Mouse (Mus musculus) C2C12 (cell line): ENCODE measurements at regions not wholly inside any gene's neighbourhood (a gene's known extent, or its start where the extent isn't known, plus 50 kb on each side); places are given as distances from the start of the nearest gene placed in this dataset.

Source experiments
- H3K27me3 ChIP-seq: one replicate; pipeline ENCODE4 v1.6.1; 2011; ENCODE audit not compliant: control insufficient read depth, insufficient read depth, insufficient read length
- H3K36me3 ChIP-seq: one replicate; pipeline ENCODE4 v1.6.1; 2011; ENCODE audit not compliant: control insufficient read depth, insufficient read depth
- H3K4me3 ChIP-seq: one replicate; pipeline ENCODE4 v1.5.1; 2011; ENCODE audit warnings: mild to moderate bottlenecking, control low read depth; ENCODE audit not compliant: poor library complexity, insufficient read depth, severe bottlenecking
- H3K79me2 ChIP-seq: one replicate; pipeline ENCODE4 v1.6.1; 2011; ENCODE audit not compliant: control insufficient read depth, insufficient read depth
- H3K79me3 ChIP-seq: one replicate; pipeline ENCODE4 v1.6.1; 2011; ENCODE audit warnings: low read depth, control low read depth
- H3ac ChIP-seq: one replicate; pipeline ENCODE3; 2011; ENCODE audit warnings: low read depth; ENCODE audit not compliant: control insufficient read depth, insufficient read length
- CEBPB ChIP-seq: IDR thresholded peaks from one replicate; pipeline ENCODE4 v1.6.1; 2011; ENCODE audit warnings: low read depth, mild to moderate bottlenecking, control low read depth, moderate library complexity
- CTCF ChIP-seq: IDR thresholded peaks from one replicate; pipeline ENCODE4 v1.5.1; 2011; ENCODE audit not compliant: control insufficient read depth, insufficient read depth, insufficient read length
- FOSL1 ChIP-seq: IDR thresholded peaks from one replicate; pipeline ENCODE4 v1.8.0; 2011; ENCODE audit warnings: mild to moderate bottlenecking, low read length; ENCODE audit not compliant: poor library complexity, insufficient read depth, severe bottlenecking
- MAX ChIP-seq: IDR thresholded peaks from one replicate; pipeline ENCODE4 v1.6.1; 2011; ENCODE audit warnings: mild to moderate bottlenecking, control low read depth
- MYOD1 ChIP-seq: IDR thresholded peaks from one replicate; pipeline ENCODE4 v1.6.1; 2011; ENCODE audit warnings: low read depth; ENCODE audit not compliant: control insufficient read depth, insufficient read length
- MYOG ChIP-seq: IDR thresholded peaks from one replicate; pipeline ENCODE4 v1.6.1; 2011; ENCODE audit not compliant: control insufficient read depth, insufficient read length; ENCODE audit errors: extremely low read depth
- USF1 ChIP-seq: IDR thresholded peaks from one replicate; pipeline ENCODE4 v1.6.1; 2011; ENCODE audit warnings: low read depth, mild to moderate bottlenecking, control low read depth, moderate library complexity

- Histone ChIP-seq H3K79me2 (no peaks in the 10 kb centered on the region), H3ac (no peak overlapping the region), H3K4me3 (no peak overlapping the region), H3K36me3 (no peaks in the 10 kb centered on the region), H3K27me3 (no peaks in the 10 kb centered on the region), H3K79me3 (no peaks in the 10 kb centered on the region)
- TF ChIP-seq CTCF (no peak), CEBPB (no peak), MYOD1 (no peak)
Measured at GRCm38 (mm10) chr10:99893999-99894398, 121.4 kb upstream of the Kitl start.

DNA sequence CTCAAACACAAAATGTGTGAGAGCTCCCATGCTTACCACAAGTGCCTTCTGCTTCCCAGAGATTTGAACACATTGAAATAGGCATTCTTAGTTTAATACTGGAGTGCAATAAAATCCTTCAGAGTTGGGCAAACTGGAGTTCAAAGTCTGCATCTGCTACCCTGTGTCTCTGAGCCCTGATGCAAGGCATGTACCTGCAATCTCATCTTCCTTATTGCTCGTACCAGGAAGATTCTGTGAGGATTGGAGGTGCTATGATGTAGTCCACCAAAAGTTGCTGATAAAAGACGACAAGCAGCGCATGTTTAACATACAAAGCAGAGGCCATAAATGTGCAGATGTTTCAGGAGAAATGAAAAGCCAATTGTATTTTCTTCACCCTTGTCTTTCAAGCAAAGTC, 123.5 kb upstream of the Kitl start:
- no peaks in the 10 kb centered on the region for H3K27me3 ChIP-seq
- no peak overlapping the region for H3K4me3 ChIP-seq
- H3K79me3 ChIP-seq, result no peaks in the 10 kb centered on the region
- H3K36me3 ChIP-seq, result no peaks in the 10 kb centered on the region
- TF ChIP-seq CEBPB (no peak), USF1 (no peak), CTCF (no peak), FOSL1 (no peak), MYOG (no peak), MAX (no peak), MYOD1 (no peak)
- no peaks in the 10 kb centered on the region for H3K79me2 ChIP-seq
- H3ac ChIP-seq, result no peak overlapping the region

GRCm38 (mm10) chr10:99881901-99882300, 122.4 kb upstream of the Csl start:
- TF ChIP-seq CEBPB (no peak), MYOG (no peak), MYOD1 (no peak), CTCF (no peak), MAX (no peak), USF1 (no peak), FOSL1 (no peak)

DNA sequence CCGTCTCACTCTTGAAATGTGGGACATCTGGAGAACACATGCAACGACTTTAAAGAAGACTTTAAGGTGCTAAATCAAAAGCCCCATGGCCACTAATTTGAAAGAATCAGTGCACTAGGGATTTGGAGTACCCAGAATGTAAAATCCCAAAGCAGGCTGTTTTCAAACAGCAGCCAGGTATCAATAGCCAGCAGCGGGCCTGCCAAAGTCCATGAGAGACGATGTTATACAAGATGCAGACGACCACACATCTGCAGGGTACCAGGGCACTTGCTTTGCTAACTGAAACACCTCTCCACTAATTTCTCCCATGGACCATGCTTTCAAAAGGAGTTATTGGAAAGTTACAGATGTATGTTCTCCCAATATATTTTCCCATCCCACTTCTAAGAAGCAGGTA, 119.9 kb upstream of the Csl start:
- no peaks in the 10 kb centered on the region for H3K36me3 ChIP-seq
- no peaks in the 10 kb centered on the region for H3K79me2 ChIP-seq
- H3K27me3 ChIP-seq, result no peaks in the 10 kb centered on the region
- TF ChIP-seq FOSL1 (no peak), CEBPB (no peak), MAX (no peak), MYOD1 (no peak), MYOG (no peak), USF1 (no peak), CTCF (no peak)
- H3ac ChIP-seq, result no peak overlapping the region
- H3K4me3 ChIP-seq, result no peak overlapping the region
- no peaks in the 10 kb centered on the region for H3K79me3 ChIP-seq

More at GRCm38 (mm10) chr10:99881901-99882300, 122.4 kb upstream of the Csl start:
- no peaks in the 10 kb centered on the region for H3K79me2 ChIP-seq
- no peaks in the 10 kb centered on the region for H3K36me3 ChIP-seq
- no peak overlapping the region for H3ac ChIP-seq
- no peaks in the 10 kb centered on the region for H3K79me3 ChIP-seq
- no peak overlapping the region for H3K4me3 ChIP-seq
- no peaks in the 10 kb centered on the region for H3K27me3 ChIP-seq

- Histone ChIP-seq H3K27me3 (no peaks in the 10 kb centered on the region), H3K79me2 (no peaks in the 10 kb centered on the region), H3ac (no peak overlapping the region), H3K79me3 (no peaks in the 10 kb centered on the region), H3K36me3 (no peaks in the 10 kb centered on the region), H3K4me3 (no peak overlapping the region)
- TF ChIP-seq MYOG (no peak), USF1 (no peak), MAX (no peak), FOSL1 (no peak), CEBPB (no peak), MYOD1 (no peak), CTCF (no peak)
Measured at GRCm38 (mm10) chr10:99864711-99865110, 105.3 kb upstream of the Csl start.

- TF ChIP-seq MYOD1, result no peak
- no peak for TF ChIP-seq CTCF
- TF ChIP-seq FOSL1, result no peak
- TF ChIP-seq MAX, result no peak
- no peak for TF ChIP-seq CEBPB
- no peak for TF ChIP-seq USF1
- no peak for TF ChIP-seq MYOG
- H3K79me3 ChIP-seq, result no peaks in the 10 kb centered on the region
- H3K27me3 ChIP-seq, result no peaks in the 10 kb centered on the region
- H3ac ChIP-seq, result no peak overlapping the region
- no peak overlapping the region for H3K4me3 ChIP-seq
- H3K79me2 ChIP-seq, result no peaks in the 10 kb centered on the region
- no peaks in the 10 kb centered on the region for H3K36me3 ChIP-seq
Measured at GRCm38 (mm10) chr10:99860322-99861089, 101.0 kb upstream of the Csl start.
